Mouse (Mus musculus) right cerebral cortex, postnatal 25 days (tissue): ENCODE measurements around the gene Acvr1b.

Experiments
- DNase-seq: peaks from one replicate; pipeline ENCODE4 v3.0.0; 2022

The Acvr1b gene

GRCm38 (mm10) chr15:101147115-101147909 lies 26.6 kb upstream of the Acvr1b start:
- no peak for DNase-seq

DNA sequence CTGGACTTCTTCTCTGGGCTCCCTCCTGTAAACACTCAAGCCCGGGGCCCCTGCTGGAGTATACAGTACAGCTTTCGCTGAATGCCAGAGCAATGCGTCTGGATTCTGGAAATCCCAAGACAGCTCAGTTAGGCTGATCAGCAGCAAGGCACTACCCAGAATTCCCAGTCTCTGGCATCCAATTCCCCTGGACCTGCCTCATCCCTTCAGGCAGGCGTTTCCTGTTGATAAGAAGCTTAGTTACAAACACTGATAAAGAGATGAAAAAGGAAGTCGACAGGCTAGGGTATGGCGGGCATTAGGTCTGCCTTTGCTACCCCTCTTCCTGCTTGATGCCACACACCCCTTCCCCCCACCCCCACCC lies 26.0 kb upstream of the Acvr1b start:
- DNase-seq: no peak

DNA sequence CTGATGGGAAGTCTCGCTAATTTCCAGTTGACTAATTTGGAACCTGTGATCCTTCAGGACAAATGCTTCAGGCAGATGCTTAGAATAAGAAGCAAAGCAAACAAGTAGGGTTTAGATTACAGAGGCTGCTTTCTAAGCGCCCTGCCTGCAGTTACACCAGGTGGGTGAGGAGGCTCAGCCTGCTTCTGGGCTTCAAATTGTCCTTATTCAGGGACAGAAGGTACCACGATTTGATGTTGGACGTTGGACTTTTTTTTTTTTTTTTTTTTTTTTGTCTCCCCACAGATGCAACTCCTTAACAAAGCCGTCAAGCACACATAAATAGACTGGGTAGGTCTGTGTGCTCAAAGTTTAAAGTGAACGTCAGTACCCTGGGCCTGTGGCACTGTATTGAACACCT lies 25.3 kb upstream of the Acvr1b start:
- no peak for DNase-seq

- no peak for DNase-seq
Measured at GRCm38 (mm10) chr15:101151409-101152261, 22.2 kb upstream of the Acvr1b start.

- DNase-seq: no peak
Measured at GRCm38 (mm10) chr15:101154700-101155616, 18.9 kb upstream of the Acvr1b start.

- no peak for DNase-seq
Measured at GRCm38 (mm10) chr15:101160128-101160527, 13.7 kb upstream of the Acvr1b start.

DNA sequence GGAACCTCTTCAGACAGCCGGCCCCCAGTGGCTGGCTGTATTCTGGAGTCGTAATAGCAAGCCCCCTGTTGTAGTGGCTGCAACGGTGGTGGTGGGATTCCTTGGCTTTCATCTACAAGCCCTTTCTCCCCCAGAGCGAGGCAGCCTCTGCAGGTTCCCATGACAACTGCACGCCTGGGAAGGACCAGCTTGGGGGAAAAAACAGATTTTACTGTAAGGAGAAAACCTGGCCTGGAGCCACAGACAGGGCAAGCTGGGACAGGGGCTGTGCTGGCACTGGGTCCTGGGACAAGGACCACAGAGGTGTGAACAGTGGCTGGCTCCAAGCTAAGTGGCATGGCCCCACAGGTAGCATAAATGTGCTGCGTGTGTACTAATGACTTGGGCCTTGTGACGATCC lies 13.3 kb upstream of the Acvr1b start:
- DNase-seq: peak; percentile 61

DNA sequence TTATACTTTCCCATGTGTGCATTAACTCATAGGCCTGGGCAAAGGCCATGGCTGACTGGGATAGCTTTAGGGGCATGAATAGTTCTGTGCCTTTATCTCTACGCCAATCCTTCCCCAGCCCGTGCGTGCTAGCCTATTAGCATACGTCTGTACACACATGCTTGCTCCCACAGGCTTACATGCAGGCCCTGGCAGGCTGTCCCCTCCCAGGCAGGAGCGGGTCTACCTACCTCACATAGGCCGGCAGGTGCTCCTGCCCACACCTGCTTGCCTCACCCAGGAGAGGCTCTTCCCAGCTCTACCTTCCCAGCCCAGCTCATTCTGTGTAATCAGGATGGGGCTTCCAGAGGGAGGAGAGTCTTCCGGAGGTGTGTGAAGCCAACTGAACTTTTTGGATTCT lies 12.3 kb upstream of the Acvr1b start:
- no peak for DNase-seq

- no peak for DNase-seq
Measured at GRCm38 (mm10) chr15:101163056-101163458, 10.8 kb upstream of the Acvr1b start.

DNA sequence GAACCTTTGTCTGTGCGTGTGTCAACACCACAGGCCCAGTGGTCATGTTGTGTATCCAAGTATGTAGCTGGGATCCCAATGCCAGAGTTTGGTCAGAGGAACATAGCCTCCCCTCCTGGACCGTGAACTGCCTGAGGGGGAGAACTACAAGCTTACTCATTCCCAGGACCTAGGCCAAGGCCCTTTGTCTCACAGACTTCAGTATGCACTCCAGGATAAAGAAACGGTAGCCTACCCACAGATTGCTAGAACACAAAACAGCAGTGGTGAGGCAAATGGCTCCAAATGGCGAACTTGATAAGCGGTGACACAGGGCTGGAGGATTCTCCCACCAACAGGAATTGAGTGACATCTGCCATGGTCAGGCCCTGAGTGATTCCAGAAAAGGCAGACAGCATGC lies 10.0 kb upstream of the Acvr1b start:
- no peak for DNase-seq

DNA sequence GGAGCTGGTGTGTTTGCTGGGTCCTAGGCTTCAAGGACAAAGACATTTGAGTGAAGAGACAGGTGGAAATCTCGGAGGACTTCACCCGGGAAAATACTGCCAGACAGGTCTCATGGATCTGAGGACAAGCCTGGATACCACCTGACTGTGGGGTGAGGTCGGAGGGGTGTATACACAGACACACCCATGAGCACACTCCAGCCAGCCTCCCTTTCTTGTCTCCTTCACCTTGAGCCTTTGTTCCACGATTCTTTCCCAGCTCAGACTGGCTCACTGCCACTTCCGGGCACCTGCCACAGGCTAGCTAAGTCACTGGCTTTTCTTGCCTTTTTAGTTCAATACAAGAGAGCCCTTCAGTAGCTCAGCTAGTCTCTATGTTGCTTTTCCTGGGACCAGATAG lies 9.6 kb upstream of the Acvr1b start:
- no peak for DNase-seq

- no peak for DNase-seq
Measured at GRCm38 (mm10) chr15:101165658-101166437, 8.0 kb upstream of the Acvr1b start.

- DNase-seq: no peak
Measured at GRCm38 (mm10) chr15:101167553-101167952, 6.3 kb upstream of the Acvr1b start.

GRCm38 (mm10) chr15:101169910-101170309 lies 4.0 kb upstream of the Acvr1b start:
- DNase-seq: no peak

DNA sequence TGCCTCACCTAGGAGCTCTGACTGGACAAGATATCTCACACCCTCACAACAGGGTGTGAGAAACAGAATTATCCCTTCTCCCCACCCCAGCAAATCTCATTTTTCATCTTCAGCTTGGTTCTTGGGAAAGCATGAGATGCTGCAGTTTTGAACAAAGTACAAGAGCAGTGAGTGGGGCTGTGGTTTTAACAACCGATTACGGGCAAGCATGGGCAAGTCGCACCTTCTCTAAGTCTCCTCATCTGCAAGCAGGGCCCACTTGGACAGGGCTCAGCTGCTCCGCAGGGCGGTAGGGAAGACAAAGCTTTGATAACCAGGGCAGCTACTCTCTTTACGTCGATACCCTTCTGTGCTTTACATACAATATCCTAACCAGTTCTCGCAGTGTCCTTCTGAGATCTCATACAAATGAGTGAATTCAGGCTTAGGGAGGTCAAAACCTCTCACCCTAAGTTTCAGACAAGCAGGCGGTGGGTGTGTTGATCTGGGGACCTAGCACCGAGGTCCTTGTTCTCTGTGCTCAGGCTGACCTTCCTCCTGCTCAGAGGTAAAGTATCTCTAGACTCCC lies 3.4 kb upstream of the Acvr1b start:
- DNase-seq: no peak

- DNase-seq: no peak
Measured at GRCm38 (mm10) chr15:101171272-101171671, 2.6 kb upstream of the Acvr1b start.

DNA sequence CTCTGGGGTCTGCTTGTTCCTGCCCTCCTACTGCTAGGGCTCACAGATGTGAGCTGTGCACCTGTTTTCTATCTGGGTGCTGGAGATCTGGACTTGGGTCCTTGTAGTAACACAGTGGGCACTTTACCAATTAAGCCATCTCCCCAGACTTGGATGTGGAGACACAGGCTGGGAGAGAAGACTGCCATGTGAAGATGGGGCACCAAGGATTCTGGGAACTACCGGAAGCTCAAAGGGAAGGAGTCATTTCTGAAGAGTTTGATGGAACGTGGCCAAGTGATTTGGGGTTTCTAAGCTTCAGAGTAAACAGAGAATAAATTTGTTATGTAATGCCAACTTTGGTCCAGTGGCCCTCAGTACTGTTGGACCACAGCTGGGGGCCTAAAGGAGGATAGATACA lies 1.9 kb upstream of the Acvr1b start:
- DNase-seq: no peak

GRCm38 (mm10) chr15:101174294-101175130 lies 645 bp downstream of the Acvr1b start:
- DNase-seq: no peak

GRCm38 (mm10) chr15:101175131-101175460 lies 1.2 kb downstream of the Acvr1b start:
- no peak for DNase-seq

DNA sequence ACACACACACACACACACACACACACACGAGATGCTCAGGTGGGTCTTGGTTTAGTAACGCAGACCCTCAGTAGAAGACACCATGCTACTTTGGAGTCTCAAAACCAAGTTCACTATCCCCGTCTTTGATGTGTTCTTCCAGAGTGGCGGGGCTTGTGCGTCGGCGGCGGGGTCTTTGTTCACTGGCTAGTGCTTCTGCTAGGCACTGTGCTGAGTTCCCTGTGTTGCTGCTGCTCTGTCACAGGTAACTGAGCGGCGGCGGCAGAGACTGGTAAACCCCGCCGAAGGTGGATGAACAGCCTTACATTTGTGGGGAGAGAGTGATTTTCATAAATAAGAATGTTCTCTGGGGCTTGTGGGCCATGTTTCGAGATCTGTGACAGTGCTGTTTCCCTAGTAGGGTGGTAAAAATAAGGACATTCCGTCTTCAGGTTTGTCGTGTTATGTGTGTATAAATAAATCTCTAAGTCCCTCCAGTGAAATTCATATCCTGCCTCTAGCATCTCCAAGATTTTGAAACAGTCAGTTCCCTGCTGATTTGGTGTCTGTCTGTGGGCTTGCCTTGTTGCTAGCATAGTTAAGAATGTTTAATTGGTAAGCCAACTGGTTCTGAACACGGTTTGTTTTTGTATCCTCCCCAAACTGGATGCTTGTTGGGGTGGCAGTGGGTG lies 1.9 kb downstream of the Acvr1b start:
- DNase-seq: no peak

- DNase-seq: no peak
Measured at GRCm38 (mm10) chr15:101176284-101176680, 2.4 kb downstream of the Acvr1b start.
